ENCODE assay signal across 20 mouse cellular contexts in genomic region chr12:83411032-83411431, GRCm38 (mm10).
DNase-seq lines count a peak whose midpoint lies in the region; ATAC-seq lines count a peak whose summit lies in the region.
"Had no signal": no experiment of that assay in that cellular context is flagged by ENCODE, and none has a peak within 500 bp of the region (broad histone marks: within the 10 kb centered on the region; RNA-seq: fewer than 3 reads in every experiment).

No protein-coding gene starts in this region.

- WGBS in forebrain, embryonic 15.5 days = 75% methylated on average over 5 of the region's 5 CpGs
- 80% methylated on average over 5 of the region's 5 CpGs for WGBS in forebrain, embryonic 12.5 days
- WGBS in heart, embryonic 13.5 days = 72% methylated on average over 5 of the region's 5 CpGs
- 68% methylated on average over 5 of the region's 5 CpGs for WGBS in hindbrain, embryonic 15.5 days
- WGBS in hindbrain, embryonic 14.5 days = 67% methylated on average over 5 of the region's 5 CpGs

- no peak for DNase-seq in heart, postnatal 36 days
- DNase-seq in hindbrain, embryonic 14.5 days (ENCODE audit: low spot score) = no peak
- DNase-seq: B cell, adult 2 months; kidney, adult 11 months; kidney, postnatal 14 days; lung, embryonic 14.5 days; lung, postnatal 14 days; thymus, adult 18-20 months; thymus, postnatal 25 days had no signal

- H3K27ac ChIP-seq in forebrain, embryonic 15.5 days (replicated peaks) = peak overlapping the region; percentile 53
- H3K27ac ChIP-seq in forebrain, embryonic 12.5 days = no peak overlapping the region
- H3K27ac ChIP-seq in heart, embryonic 13.5 days (replicated peaks) = peak overlapping the region; percentile 76; the same call in 1 of the 2 replicates
- 0 out of 2 replicates have a peak overlapping the region, but pooled peaks have one; percentile 44 for H3K27ac ChIP-seq in hindbrain, embryonic 15.5 days (replicated peaks)
- H3K27ac ChIP-seq in hindbrain, embryonic 14.5 days = no peak overlapping the region
- H3K27ac ChIP-seq: embryonic facial prominence, embryonic 13.5 days; hindbrain, embryonic 13.5 days; limb, embryonic 12.5 days; liver, embryonic 15.5 days; stomach, postnatal 0 days had no signal

- intact Hi-C loops in heart, postnatal 36 days (cut with DNase I) = loop anchor here (1.0 kb wide), 1 partner anchor 35 kb away; no protein-coding TSS in a partner anchor

- H3K27me3 ChIP-seq in forebrain, embryonic 15.5 days = no peaks in the 10 kb centered on the region
- no peaks in the 10 kb centered on the region for H3K27me3 ChIP-seq in forebrain, embryonic 12.5 days
- H3K27me3 ChIP-seq in heart, embryonic 13.5 days (replicated peaks) = no peaks in the 10 kb centered on the region
- H3K27me3 ChIP-seq in hindbrain, embryonic 15.5 days = no peaks in the 10 kb centered on the region
- no peaks in the 10 kb centered on the region for H3K27me3 ChIP-seq in hindbrain, embryonic 14.5 days (ENCODE audit: control insufficient read depth, insufficient read depth, low read length)
- H3K27me3 ChIP-seq: embryonic facial prominence, embryonic 13.5 days; hindbrain, embryonic 13.5 days; liver, embryonic 15.5 days had no signal

- H3K9me3 ChIP-seq in forebrain, embryonic 15.5 days = no peaks in the 10 kb centered on the region
- no peaks in the 10 kb centered on the region for H3K9me3 ChIP-seq in forebrain, embryonic 12.5 days
- no peaks in the 10 kb centered on the region for H3K9me3 ChIP-seq in heart, embryonic 13.5 days
- H3K9me3 ChIP-seq in hindbrain, embryonic 15.5 days = no peaks in the 10 kb centered on the region
- H3K9me3 ChIP-seq in hindbrain, embryonic 14.5 days (ENCODE audit: control insufficient read depth, low read length) = no peaks in the 10 kb centered on the region
- H3K9me3 ChIP-seq: hindbrain, embryonic 13.5 days; limb, embryonic 12.5 days; liver, embryonic 15.5 days had no signal

- no peaks in the 10 kb centered on the region for H3K36me3 ChIP-seq in forebrain, embryonic 15.5 days
- H3K36me3 ChIP-seq in forebrain, embryonic 12.5 days (replicated peaks) = no peaks in the 10 kb centered on the region
- no peaks in the 10 kb centered on the region for H3K36me3 ChIP-seq in heart, embryonic 13.5 days
- no peaks in the 10 kb centered on the region for H3K36me3 ChIP-seq in hindbrain, embryonic 15.5 days
- no peaks in the 10 kb centered on the region for H3K36me3 ChIP-seq in hindbrain, embryonic 14.5 days (replicated peaks; ENCODE audit: control insufficient read depth, insufficient read depth)
- H3K36me3 ChIP-seq: embryonic facial prominence, embryonic 13.5 days; hindbrain, embryonic 13.5 days; limb, embryonic 12.5 days; liver, embryonic 15.5 days had no signal

- no peak for ATAC-seq in forebrain, embryonic 15.5 days (replicated peaks)
- ATAC-seq in forebrain, embryonic 12.5 days (ENCODE audit: low FRiP score) = no peak
- ATAC-seq in heart, embryonic 13.5 days (ENCODE audit: extremely low read depth, insufficient number of reproducible peaks, low FRiP score, low TSS enrichment) = no peak
- no peak for ATAC-seq in hindbrain, embryonic 15.5 days (ENCODE audit: low FRiP score, low read depth)
- no peak for ATAC-seq in hindbrain, embryonic 14.5 days (ENCODE audit: low FRiP score)
- ATAC-seq: inflammation-experienced regulatory T-cells, adult 6 months had no signal

- peaks cover 15% of the 10 kb centered on the region; the same call in 1 of the 2 replicates for H3K4me1 ChIP-seq in forebrain, embryonic 15.5 days
- peaks cover 9% of the 10 kb centered on the region; the same call in 1 of the 2 replicates for H3K4me1 ChIP-seq in forebrain, embryonic 12.5 days
- peaks cover 66% of the 10 kb centered on the region for H3K4me1 ChIP-seq in heart, embryonic 13.5 days
- H3K4me1 ChIP-seq in hindbrain, embryonic 15.5 days (replicated peaks) = peaks cover 18% of the 10 kb centered on the region
- no peaks in the 10 kb centered on the region; the same call in 1 of the 2 replicates for H3K4me1 ChIP-seq in hindbrain, embryonic 14.5 days (replicated peaks; ENCODE audit: control insufficient read depth, insufficient read depth, low read length)

- H3K9ac ChIP-seq in forebrain, embryonic 15.5 days (replicated peaks) = no peak overlapping the region
- H3K9ac ChIP-seq in forebrain, embryonic 12.5 days = no peak overlapping the region
- H3K9ac ChIP-seq in heart, embryonic 13.5 days = peak overlapping the region; percentile 51; the same call in 1 of the 2 replicates
- no peak overlapping the region for H3K9ac ChIP-seq in hindbrain, embryonic 15.5 days
- no peak overlapping the region for H3K9ac ChIP-seq in hindbrain, embryonic 14.5 days
- H3K9ac ChIP-seq: embryonic facial prominence, embryonic 13.5 days; hindbrain, embryonic 13.5 days; limb, embryonic 12.5 days; liver, embryonic 15.5 days; lung, embryonic 14.5 days had no signal

- no peak overlapping the region for H3K4me2 ChIP-seq in forebrain, embryonic 15.5 days (replicated peaks)
- no peak overlapping the region for H3K4me2 ChIP-seq in forebrain, embryonic 12.5 days
- H3K4me2 ChIP-seq in heart, embryonic 13.5 days = no peak overlapping the region
- no peak overlapping the region for H3K4me2 ChIP-seq in hindbrain, embryonic 15.5 days
- H3K4me2 ChIP-seq in hindbrain, embryonic 14.5 days (replicated peaks) = no peak overlapping the region
- H3K4me2 ChIP-seq: hindbrain, embryonic 13.5 days; limb, embryonic 12.5 days; liver, embryonic 15.5 days; lung, embryonic 14.5 days had no signal

- H3K4me3 ChIP-seq in forebrain, embryonic 15.5 days = no peak overlapping the region
- H3K4me3 ChIP-seq in forebrain, embryonic 12.5 days (replicated peaks) = no peak overlapping the region
- no peak overlapping the region for H3K4me3 ChIP-seq in heart, embryonic 13.5 days
- H3K4me3 ChIP-seq in hindbrain, embryonic 15.5 days = no peak overlapping the region
- no peak overlapping the region for H3K4me3 ChIP-seq in hindbrain, embryonic 14.5 days (replicated peaks; ENCODE audit: low read length)
- H3K4me3 ChIP-seq: embryonic facial prominence, embryonic 13.5 days; hindbrain, embryonic 13.5 days; left cerebral cortex, adult 2 months; limb, embryonic 12.5 days; liver, embryonic 15.5 days had no signal

Comparison
In these comparisons a context has a peak if more than half of its experiments do, and no peak if none do; other contexts are left out.
1. H3K27ac ChIP-seq: peak in forebrain, embryonic 15.5 days (single experiment), heart, embryonic 13.5 days (single experiment) and hindbrain, embryonic 15.5 days (single experiment); none in forebrain, embryonic 12.5 days (single experiment) and hindbrain, embryonic 14.5 days (single experiment).